Mouse (Mus musculus) MEL (cell line): Measurements from ENCODE around the gene Itga8. TPM values are rescaled to one million over a fixed set of nuclear protein-coding genes. Genes with fewer than 3 reads are reported as not detected.
A peak's percentile ranks its signal among the peaks of the same experiment; 100 is the strongest.

ENCODE experiments used
- DNase-seq: peaks from one replicate; pipeline ENCODE4 v3.0.0; 2011; ENCODE audit warnings: low read depth, low spot score
- H3K27ac ChIP-seq: 2 replicates; pipeline ENCODE4 v1.5.1; 2012; ENCODE audit warnings: low read depth, mild to moderate bottlenecking, control low read depth, low read length, moderate library complexity; ENCODE audit not compliant: control insufficient read depth
- H3K27me3 ChIP-seq, 2 experiments: fragments of 150-350 bp in 1 of 2; sonication (generic) in 1 of 2; 2 replicates each; pipeline ENCODE4 v1.6.1; 2012; ENCODE audit warnings: low read length in 2 of 2, mild to moderate bottlenecking in 2 of 2, improper control_type of control experiment in 1 of 2, moderate library complexity in 1 of 2; ENCODE audit not compliant: insufficient read depth in 2 of 2, control insufficient read depth in 1 of 2
- H3K36me3 ChIP-seq, 2 experiments: 2 replicates each; pipeline ENCODE4 v1.6.1; 2012 to 2014; ENCODE audit warnings: low read length in 2 of 2, improper control_type of control experiment in 1 of 2, inconsistent platforms in 1 of 2, mild to moderate bottlenecking in 1 of 2; ENCODE audit not compliant: insufficient read depth in 2 of 2, control insufficient read depth in 1 of 2
- H3K4me1 ChIP-seq, 2 experiments: fragments of 150-350 bp in 1 of 2; sonication (generic) in 1 of 2; 2 replicates each; pipeline ENCODE4 v1.6.1; 2012; ENCODE audit warnings: low read length in 2 of 2, improper control_type of control experiment in 1 of 2, mild to moderate bottlenecking in 1 of 2; ENCODE audit not compliant: insufficient read depth in 2 of 2, control insufficient read depth in 1 of 2
- H3K4me3 ChIP-seq, 2 experiments: fragments of 150-350 bp in 1 of 2; sonication (generic) in 1 of 2; 2 replicates each; pipeline ENCODE4 v1.5.1; 2012; ENCODE audit warnings: low read depth in 2 of 2, low read length in 2 of 2, mild to moderate bottlenecking in 2 of 2, moderate library complexity in 2 of 2, control low read depth in 1 of 2, improper control_type of control experiment in 1 of 2; ENCODE audit not compliant: control insufficient read depth in 1 of 2, insufficient read depth in 1 of 2
- H3K79me2 ChIP-seq: 2 replicates; pipeline ENCODE4 v1.6.1; 2012; ENCODE audit warnings: mild to moderate bottlenecking, low read length, moderate library complexity; ENCODE audit not compliant: control insufficient read depth, poor library complexity, insufficient read depth
- H3K9ac ChIP-seq: 2 replicates; pipeline ENCODE4 v1.6.1; 2012; ENCODE audit warnings: low read depth, mild to moderate bottlenecking, control low read depth, low read length, moderate library complexity; ENCODE audit not compliant: control insufficient read depth, poor library complexity, severe bottlenecking
- H3K9me3 ChIP-seq: fragments of 150-350 bp; sonication (generic); replicated peaks from 2 replicates; pipeline ENCODE4 v1.6.1; 2012; ENCODE audit warnings: mild to moderate bottlenecking, low read length, improper control_type of control experiment, moderate library complexity; ENCODE audit not compliant: insufficient read depth
- CTCF ChIP-seq, 3 experiments: IDR thresholded peaks in 2 of 3; conservative IDR thresholded peaks in 1 of 3; 2 replicates each; pipeline ENCODE4 v1.5.1; 2011 to 2012; ENCODE audit warnings: low read length in 3 of 3, low read depth in 2 of 3, mild to moderate bottlenecking in 2 of 3, improper control_type of control experiment in 1 of 3, inconsistent platforms in 1 of 3, mixed read lengths in 1 of 3, moderate library complexity in 1 of 3; ENCODE audit not compliant: control insufficient read depth in 1 of 3, insufficient read depth in 1 of 3, poor library complexity in 1 of 3, severe bottlenecking in 1 of 3
- ELF1 ChIP-seq: IDR thresholded peaks from 2 replicates; pipeline ENCODE4 v1.6.1; 2014; ENCODE audit warnings: low read depth, mild to moderate bottlenecking, inconsistent platforms, low read length, improper control_type of control experiment, moderate library complexity
- ETS1 ChIP-seq: IDR thresholded peaks from 2 replicates; pipeline ENCODE4 v1.6.1; 2012; ENCODE audit warnings: low read depth, mild to moderate bottlenecking, inconsistent platforms, low read length, improper control_type of control experiment, moderate library complexity
- GATA1 ChIP-seq: IDR thresholded peaks from 2 replicates; pipeline ENCODE4 v1.6.1; 2011; ENCODE audit warnings: low read depth, low read length, improper control_type of control experiment
- MAX ChIP-seq: IDR thresholded peaks from 2 replicates; pipeline ENCODE4 v1.6.1; 2011; ENCODE audit warnings: low read length, improper control_type of control experiment
- MEF2A ChIP-seq: IDR thresholded peaks from 2 replicates; pipeline ENCODE4 v1.6.1; 2014; ENCODE audit warnings: low read depth, mild to moderate bottlenecking, inconsistent platforms, low read length, improper control_type of control experiment; ENCODE audit not compliant: poor library complexity, insufficient replicate concordance, severe bottlenecking; ENCODE audit errors: extremely low read depth
- MYB ChIP-seq: IDR thresholded peaks from 2 replicates; pipeline ENCODE4 v1.6.1; 2011; ENCODE audit warnings: mild to moderate bottlenecking, low read depth, low read length, improper control_type of control experiment
- NRF1 ChIP-seq: IDR thresholded peaks from 2 replicates; pipeline ENCODE4 v1.6.1; 2014; ENCODE audit warnings: low read depth, mild to moderate bottlenecking, inconsistent platforms, low read length, improper control_type of control experiment, moderate library complexity; ENCODE audit not compliant: poor library complexity, insufficient read depth, severe bottlenecking
- RAD21 ChIP-seq: IDR thresholded peaks from 2 replicates; pipeline ENCODE4 v1.6.1; 2011; ENCODE audit warnings: mild to moderate bottlenecking, low read depth, low read length, improper control_type of control experiment
- SMC3 ChIP-seq: IDR thresholded peaks from 2 replicates; pipeline ENCODE4 v1.6.1; 2011; ENCODE audit warnings: low read depth, low read length, improper control_type of control experiment
- TAL1 ChIP-seq: IDR thresholded peaks from 2 replicates; pipeline ENCODE4 v1.6.1; 2012; ENCODE audit warnings: mild to moderate bottlenecking, inconsistent platforms, low read length, moderate library complexity, mixed read lengths
- TCF12 ChIP-seq: IDR thresholded peaks from 2 replicates; pipeline ENCODE4 v1.6.1; 2014; ENCODE audit warnings: low read depth, mild to moderate bottlenecking, inconsistent platforms, low read length, improper control_type of control experiment, moderate library complexity
- USF1 ChIP-seq: IDR thresholded peaks from 2 replicates; pipeline ENCODE4 v1.6.1; 2014; ENCODE audit warnings: low read depth, mild to moderate bottlenecking, inconsistent platforms, low read length, improper control_type of control experiment, moderate library complexity
- USF2 ChIP-seq, 2 experiments: IDR thresholded peaks; 2 replicates each; pipeline ENCODE4 v1.6.1; 2011 to 2012; ENCODE audit warnings: improper control_type of control experiment in 2 of 2, low read length in 2 of 2, borderline replicate concordance in 1 of 2, inconsistent platforms in 1 of 2, low read depth in 1 of 2, mild to moderate bottlenecking in 1 of 2; ENCODE audit not compliant: insufficient read depth in 1 of 2
- ZMIZ1 ChIP-seq: IDR thresholded peaks from 2 replicates; pipeline ENCODE4 v1.6.1; 2012; ENCODE audit warnings: low read depth, mild to moderate bottlenecking, inconsistent platforms, low read length, improper control_type of control experiment, moderate library complexity
- ZNF384 ChIP-seq: IDR thresholded peaks from 2 replicates; pipeline ENCODE4 v1.6.1; 2012; ENCODE audit warnings: low read depth, mild to moderate bottlenecking, inconsistent platforms, low read length, improper control_type of control experiment
- polyA plus RNA-seq, 2 experiments: library from polyadenylated mRNA; stranded (reverse) in 1 of 2; unstranded in 1 of 2; fragments of >175 nt in 1 of 2; fragments of >200 nt in 1 of 2; gene quantifications; 2 replicates each; pipeline versions ENCODE4 v1.2.1 to v1.2.4; 2012; ENCODE audit warnings: low replicate concordance in 2 of 2, low read depth in 1 of 2; ENCODE audit not compliant: insufficient read length in 2 of 2, insufficient read depth in 1 of 2, missing spikeins in 1 of 2
- total RNA-seq: library from RNA; depleted of rRNA; stranded (reverse); fragments of 300-350 nt; gene quantifications from 2 replicates; pipeline ENCODE4 v1.2.3, GENCODE M21; 2012; rRNA removed

The Itga8 gene
- total RNA-seq (not detected in 2 replicates), polyA plus RNA-seq (not detected)

DNA sequence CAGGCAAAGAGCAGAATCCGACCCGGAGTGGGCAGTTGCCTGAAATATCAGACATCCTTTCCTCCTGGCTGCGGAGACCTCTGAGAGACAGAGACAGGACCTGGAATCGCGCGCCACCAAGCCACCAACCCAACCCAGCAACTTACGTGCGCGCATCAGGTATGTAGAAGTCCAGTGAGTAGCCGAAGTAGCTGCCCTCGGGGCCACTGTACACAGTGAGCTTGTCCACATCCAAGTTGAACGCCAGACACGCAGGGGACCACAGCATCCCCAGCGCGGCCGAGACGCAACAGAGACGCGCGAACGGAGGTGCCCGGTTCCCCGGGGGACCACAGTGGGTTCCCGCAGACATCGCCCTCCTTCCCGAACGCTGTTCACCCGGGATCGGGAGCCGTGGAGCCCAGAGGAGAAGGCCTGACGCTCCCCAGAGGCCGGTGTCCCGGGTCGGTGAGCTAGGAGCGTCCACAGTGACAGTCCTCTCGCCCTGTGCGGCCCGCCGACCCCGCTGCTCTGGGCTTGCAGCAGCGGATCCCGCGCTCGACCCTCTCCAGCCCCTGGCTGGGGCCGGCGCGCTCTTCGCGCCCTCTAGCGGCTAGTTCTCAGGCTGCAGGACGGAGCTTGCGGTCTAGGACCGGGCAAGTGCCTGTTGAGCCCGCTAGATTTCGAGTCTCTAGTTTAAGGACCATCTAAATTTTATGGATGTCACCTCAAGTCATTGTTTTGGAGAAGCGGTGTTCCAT, at the start of gene Itga8:
Itga8 (minus strand) TSS at position 492 of the 740 bp plus-strand sequence.
- Histone ChIP-seq H3K79me2 (no peaks in the 10 kb centered on the region), H3K4me1 (no peaks in the 10 kb centered on the region), H3K36me3 (no peaks in the 10 kb centered on the region), H3K9me3 (no peaks in the 10 kb centered on the region), H3K4me3 (no peak within 1 kb of the TSS), H3K9ac (no peak within 1 kb of the TSS), H3K27ac (no peak within 1 kb of the TSS), H3K27me3 (no peaks in the 10 kb centered on the region; a peak in 1 of 4 replicates)
- no peak for DNase-seq
- TF ChIP-seq ZMIZ1 (no peak), MYB (no peak), SMC3 (0 out of 2 replicates have a peak, but pooled peaks have one; percentile 20), CTCF (IDR thresholded peaks at IDR 0.05 in 2 of 3, conservative IDR thresholded peaks at IDR 0.05 in 1 of 3; ENCODE audit: control insufficient read depth in 1 of 3, insufficient read depth in 1 of 3, low read depth in 2 of 3, low read length in 3 of 3, poor library complexity in 1 of 3, severe bottlenecking in 1 of 3) (peak; percentile 29 to 50 (median 46); a peak in 5 of 6 replicates), GATA1 (no peak), MEF2A (no peak), RAD21 (peak; percentile 7; the same call in 1 of the 2 replicates)

DNA sequence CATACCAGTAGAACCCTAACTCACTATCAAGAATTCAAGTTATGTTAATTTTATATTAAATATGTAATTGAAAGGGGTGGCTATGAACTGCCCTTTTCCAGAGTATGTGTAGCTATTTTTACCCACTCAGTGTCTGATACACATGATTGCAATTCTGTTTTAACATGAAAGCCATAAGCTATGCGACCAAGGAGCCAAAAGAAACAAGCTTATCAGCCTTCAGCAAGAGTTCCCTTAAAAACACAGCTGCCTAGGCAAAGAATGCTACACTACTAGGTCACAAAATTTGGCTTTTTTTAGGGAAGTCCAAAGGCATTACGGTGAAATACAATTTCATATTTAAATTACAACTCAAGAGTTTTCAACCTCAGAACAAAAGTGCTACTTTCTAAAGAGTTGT, 47.2 kb upstream of the Itga8 start:
- Histone ChIP-seq H3K4me1 (no peaks in the 10 kb centered on the region), H3K9ac (no peak overlapping the region), H3K27me3 (no peaks in the 10 kb centered on the region), H3K4me3 (no peak overlapping the region), H3K79me2 (no peaks in the 10 kb centered on the region), H3K27ac (no peak overlapping the region), H3K9me3 (no peaks in the 10 kb centered on the region), H3K36me3 (no peaks in the 10 kb centered on the region; a peak in 1 of 4 replicates)
- peak; percentile 18 for DNase-seq
- no peak for TF ChIP-seq ZNF384
- TF ChIP-seq USF1 = no peak
- TF ChIP-seq TAL1 = peak; percentile 20; the same call in 1 of the 2 replicates
- TF ChIP-seq ELF1 = no peak
- 0 out of 2 replicates have a peak, but pooled peaks have one; percentile 23 for TF ChIP-seq ETS1
- 0 out of 2 replicates have a peak, but pooled peaks have one; percentile 13 for TF ChIP-seq TCF12
- no peak for TF ChIP-seq CTCF (IDR thresholded peaks at IDR 0.05 in 2 of 3, conservative IDR thresholded peaks at IDR 0.05 in 1 of 3; ENCODE audit: control insufficient read depth in 1 of 3, insufficient read depth in 1 of 3, low read depth in 2 of 3, low read length in 3 of 3, poor library complexity in 1 of 3, severe bottlenecking in 1 of 3)
- no peak for TF ChIP-seq MAX
- TF ChIP-seq NRF1 = no peak
- TF ChIP-seq USF2 (IDR thresholded peaks at IDR 0.05; ENCODE audit: borderline replicate concordance in 1 of 2, insufficient read depth in 1 of 2, low read depth in 1 of 2, low read length in 2 of 2) = no peak
- no peak for TF ChIP-seq SMC3
